Mouse (Mus musculus) v-Abl transformed pro-B cells (cell line): ENCODE measurements around the gene Ocln.
"Not testable (repeated sequence)": the region's sequence is repeated elsewhere in the genome, so short reads cannot be mapped to it uniquely, and the experiment has no call there.

Experiments used
- in situ Hi-C, 2 experiments: fragments of 400-800 bp; cut with MboI; formaldehyde crosslinking; loops; one replicate each; pipeline ENCODE4 v1.15.1; 2025; ENCODE audit not compliant: unreplicated experiment in 2 of 2

The Ocln gene

DNA sequence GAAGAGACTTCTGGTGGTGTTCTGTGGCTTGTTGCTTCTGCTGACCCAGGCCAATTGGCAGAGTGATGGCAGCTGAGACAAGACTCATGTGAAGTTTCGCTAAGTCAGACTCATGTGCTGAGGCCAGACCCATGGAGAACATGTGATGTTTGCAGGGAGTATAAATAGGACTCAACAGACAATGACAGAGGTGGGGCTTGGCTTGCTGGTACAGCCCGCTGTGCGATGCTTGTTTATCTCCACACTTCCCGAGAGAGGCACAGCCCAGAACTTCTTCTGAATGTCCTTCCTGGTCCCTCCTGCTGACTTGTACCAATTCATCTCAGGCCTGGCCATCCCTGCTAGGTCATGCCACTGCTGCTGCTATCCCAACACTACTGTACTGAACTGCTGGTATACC, 57.2 kb downstream of the Ocln start:
- in situ Hi-C loops, result loop anchor here (10.0 to 25.0 kb wide), 5 partner anchors 159 to 383 kb away; partner anchors contain the start of genes Ak6 (in 1 of the 2), Bdp1 (in 1 of the 2), Rad17 (in 1 of the 2) and Serf1 (in 1 of the 2)

GRCm38 (mm10) chr13:100494370-100494769, 58.1 kb downstream of the Ocln start:
- in situ Hi-C loops, result loop anchor here (10.0 to 25.0 kb wide), 5 partner anchors 160 to 382 kb away; partner anchors contain the start of genes Ak6 (in 1 of the 2), Bdp1 (in 1 of the 2), Rad17 (in 1 of the 2) and Serf1 (in 1 of the 2)

- in situ Hi-C loops, result loop anchor here (10.0 to 25.0 kb wide), 5 partner anchors 161 to 381 kb away; partner anchors contain the start of genes Ak6 (in 1 of the 2), Bdp1 (in 1 of the 2), Rad17 (in 1 of the 2) and Serf1 (in 1 of the 2)
Measured at GRCm38 (mm10) chr13:100493313-100493712, 59.2 kb downstream of the Ocln start.

DNA sequence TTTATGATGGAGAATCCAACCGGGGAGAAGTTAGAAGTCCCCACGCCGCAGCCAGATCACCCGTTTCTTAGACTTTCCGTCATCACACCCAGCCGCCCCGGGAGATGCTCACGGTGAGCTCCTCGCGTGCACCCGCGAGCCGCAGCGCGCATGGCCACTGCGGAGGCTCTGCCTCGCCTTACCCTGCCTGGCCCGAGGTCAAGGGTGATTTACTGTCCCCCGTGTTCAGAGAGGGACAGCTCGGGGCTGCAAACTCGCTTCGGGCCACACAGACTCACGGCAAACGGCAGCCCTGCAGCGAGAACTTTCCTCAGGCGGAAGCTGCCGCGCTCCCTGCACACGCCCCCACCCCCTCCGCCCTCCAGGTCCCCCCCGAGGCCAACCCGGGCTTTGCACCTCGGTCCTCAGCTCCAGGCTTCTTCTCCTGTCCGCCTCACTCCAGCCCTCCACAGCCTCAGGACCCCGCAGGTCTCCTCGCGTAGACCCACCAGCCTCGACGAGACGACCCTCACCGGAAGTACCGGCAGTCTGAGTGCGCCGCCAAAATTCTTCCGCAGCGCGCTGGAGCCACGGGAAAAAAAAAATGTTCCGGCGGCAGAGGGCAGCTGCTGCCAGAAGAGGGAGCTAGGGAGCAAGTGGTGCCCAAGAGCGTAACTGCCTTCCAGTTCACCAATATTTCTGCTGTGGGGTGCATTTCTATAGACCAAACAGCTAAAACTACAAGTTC, 60.3 kb downstream of the Ocln start, which contains the start of gene Gtf2h2:
TSS of gene Gtf2h2 (minus strand) at position 519 of the 727 bp plus-strand sequence.
- in situ Hi-C loops, result loop anchor here (10.0 to 25.0 kb wide), 5 partner anchors 163 to 380 kb away; partner anchors contain the start of genes Ak6 (in 1 of the 2), Bdp1 (in 1 of the 2), Rad17 (in 1 of the 2) and Serf1 (in 1 of the 2)

DNA sequence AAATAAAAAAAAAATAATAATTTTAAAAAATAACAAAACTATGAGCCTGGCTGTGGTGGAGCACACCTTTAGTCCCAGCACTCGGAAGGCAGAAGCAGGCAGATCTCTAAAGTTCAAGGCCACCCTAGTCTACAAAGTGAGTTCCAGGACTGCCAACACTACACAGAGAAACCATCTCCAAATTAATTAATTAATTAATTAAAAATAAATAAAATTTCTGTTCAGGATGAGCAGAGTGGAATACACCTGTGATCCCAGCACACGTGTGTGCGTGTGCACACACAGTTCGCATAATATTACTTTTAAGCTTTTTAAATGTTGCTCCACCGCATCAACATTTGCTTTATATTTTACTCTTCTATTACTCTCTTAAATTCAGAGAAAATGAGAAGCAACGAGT, 60.9 kb downstream of the Ocln start:
- in situ Hi-C loops, result loop anchor here (10.0 to 25.0 kb wide), 5 partner anchors 163 to 379 kb away; partner anchors contain the start of genes Ak6 (in 1 of the 2), Bdp1 (in 1 of the 2), Rad17 (in 1 of the 2) and Serf1 (in 1 of the 2)

- in situ Hi-C loops, result loop anchor here (10.0 to 25.0 kb wide), 5 partner anchors 164 to 378 kb away; partner anchors contain the start of genes Ak6 (in 1 of the 2), Bdp1 (in 1 of the 2), Rad17 (in 1 of the 2) and Serf1 (in 1 of the 2)
Measured at GRCm38 (mm10) chr13:100490424-100490823, 62.1 kb downstream of the Ocln start.

DNA sequence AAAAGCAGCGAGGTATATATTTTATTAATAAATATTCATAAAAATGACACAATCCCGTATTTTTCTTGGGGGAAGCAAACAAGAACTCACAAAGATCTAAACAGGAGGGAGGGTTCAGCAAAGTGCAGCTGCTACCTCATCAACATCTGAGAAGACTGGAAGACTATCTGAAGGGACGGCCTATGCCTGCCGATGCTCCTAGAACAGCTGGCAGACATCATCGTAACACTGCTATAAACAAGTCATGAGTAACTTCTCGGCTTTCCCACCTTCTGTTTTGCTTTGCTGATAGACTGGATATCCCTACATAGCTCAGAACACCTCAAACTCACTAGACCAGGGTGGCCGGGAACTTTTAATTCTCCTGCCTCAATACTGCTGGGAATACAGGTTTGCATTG, 68.9 kb downstream of the Ocln start:
- in situ Hi-C loops, result loop anchor here (10.0 to 25.0 kb wide), 4 partner anchors 151 to 371 kb away; partner anchors contain the start of genes Bdp1 (in 1 of the 2), Serf1 (in 1 of the 2), Slc30a5 (in 1 of the 2) and Smn1 (in 1 of the 2)

DNA sequence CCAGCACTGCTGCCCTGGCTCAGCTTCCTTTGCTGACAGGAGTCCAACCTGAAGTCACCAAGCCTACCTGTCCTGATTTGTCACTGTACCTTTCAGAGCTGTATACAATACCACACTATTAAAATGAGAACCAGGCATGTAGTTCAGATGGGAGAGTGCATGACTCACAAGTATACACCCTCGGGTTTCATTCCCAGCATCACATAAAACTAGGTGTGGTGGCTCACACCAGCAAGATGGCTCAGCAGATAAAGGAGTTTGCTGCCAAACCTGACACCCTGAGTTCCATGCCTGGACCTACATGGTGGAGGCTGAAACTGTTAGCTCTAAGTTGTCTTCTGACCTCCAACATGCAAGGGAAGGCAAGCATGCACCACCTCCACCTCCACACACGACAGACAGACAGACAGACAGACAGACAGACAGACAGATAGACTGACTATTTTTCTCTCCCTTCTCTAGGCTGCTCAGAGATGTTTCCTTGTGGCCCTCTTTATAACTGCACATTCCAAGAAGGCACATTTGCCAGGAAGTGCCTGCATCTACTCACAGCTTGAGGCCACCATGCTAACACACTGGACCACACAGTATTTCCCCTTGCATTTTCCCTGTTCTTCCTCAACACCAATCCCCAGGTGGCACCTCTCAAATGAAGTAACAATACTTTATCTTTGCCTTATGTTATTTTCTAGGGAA, 88.8 kb downstream of the Ocln start:
- in situ Hi-C loops, result no loop called here

- in situ Hi-C loops, result no loop called here
Measured at GRCm38 (mm10) chr13:100461336-100461735, 91.2 kb downstream of the Ocln start.

- in situ Hi-C loops, result not testable (repeated sequence)
Measured at GRCm38 (mm10) chr13:100452415-100453127, 99.9 kb downstream of the Ocln start, which contains the start of gene Naip1. Gene Naip1 (minus strand): TSS chr13:100452869.

DNA sequence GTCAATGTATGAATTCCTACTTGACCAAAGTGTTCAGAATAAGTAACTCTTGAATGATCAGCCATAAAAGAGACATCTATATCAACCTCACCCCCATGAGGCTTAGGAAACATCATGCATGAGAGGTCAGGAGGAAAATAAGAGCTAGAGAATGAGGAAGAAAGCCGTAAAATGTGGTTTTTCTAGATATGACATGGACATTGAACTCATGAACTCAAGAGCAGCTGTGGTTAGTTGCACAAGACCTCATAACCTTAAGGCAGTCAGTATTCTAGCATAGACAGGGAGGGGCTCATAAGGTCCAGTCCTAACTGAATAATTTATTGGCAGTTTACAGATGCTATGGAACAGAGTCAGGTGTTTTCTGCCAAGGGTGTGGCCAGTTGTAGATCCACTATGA, 103.0 kb downstream of the Ocln start:
- in situ Hi-C loops, result no loop called here
